Mouse (Mus musculus): ENCODE measurements around the gene Phgdh. TPM values are rescaled to one million over a fixed set of nuclear protein-coding genes. Genes with fewer than 3 reads are reported as not detected.

Phgdh gene
- polyA plus RNA-seq, 1 experiment from 2014 or later: 206 TPM

DNA sequence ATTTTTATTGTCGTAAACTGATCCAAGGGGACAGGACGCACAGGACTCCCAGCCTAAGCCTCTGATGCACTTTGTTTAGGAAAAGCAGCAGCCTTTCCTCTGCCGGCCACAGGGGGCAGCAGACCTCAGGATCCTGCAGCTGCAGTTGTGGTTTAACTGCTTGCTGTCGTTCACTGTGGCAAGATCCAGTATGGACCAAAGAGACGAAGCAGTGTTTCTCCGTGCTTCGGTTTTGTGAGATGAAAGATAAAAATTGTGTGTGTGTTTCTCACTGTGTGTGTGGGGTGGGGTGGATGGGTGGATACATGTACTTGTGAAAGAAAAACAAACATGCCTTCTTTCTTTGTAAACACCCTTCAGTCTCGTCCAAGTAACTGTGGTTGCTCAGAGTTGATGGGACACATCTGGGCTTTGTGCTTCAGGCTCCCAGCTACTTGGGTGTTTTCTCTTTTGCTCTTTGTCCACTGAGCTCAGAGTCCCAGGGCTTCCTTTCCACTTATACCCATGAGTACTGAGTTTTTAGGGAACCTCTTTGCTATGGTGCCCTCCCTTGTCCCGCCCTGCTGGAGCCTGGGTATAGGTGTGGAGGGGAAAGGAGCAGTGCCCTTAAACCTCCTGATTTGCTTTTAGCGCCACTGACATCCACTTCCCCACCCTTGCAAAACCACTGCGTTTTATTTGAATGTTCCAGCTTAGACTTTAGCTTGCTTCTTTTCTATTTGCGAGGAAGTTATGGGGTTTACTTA lies 58.7 kb downstream of the Phgdh start:
- ATAC-seq (ENCODE audit: low FRiP score, low read depth): peak; percentile 77
- no peaks in the 10 kb centered on the region for H3K36me3 ChIP-seq
- no peak overlapping the region for H3K9ac ChIP-seq
- no peak overlapping the region for H3K4me2 ChIP-seq (replicated peaks)
- 45% methylated on average over 12 of the region's 12 CpGs for WGBS
- H3K4me3 ChIP-seq: no peak overlapping the region
- no peak overlapping the region for H3K27ac ChIP-seq
- H3K9me3 ChIP-seq: no peaks in the 10 kb centered on the region
- no peaks in the 10 kb centered on the region for H3K27me3 ChIP-seq (replicated peaks)
- no peaks in the 10 kb centered on the region for H3K4me1 ChIP-seq

- no peaks in the 10 kb centered on the region for H3K4me1 ChIP-seq
- peak; percentile 49; the same call in 1 of the 2 replicates for ATAC-seq (ENCODE audit: low FRiP score, low read depth)
- H3K9me3 ChIP-seq: no peaks in the 10 kb centered on the region
- H3K4me2 ChIP-seq (replicated peaks): no peak within 1 kb of the TSS
- H3K27me3 ChIP-seq (replicated peaks): no peaks in the 10 kb centered on the region
- H3K9ac ChIP-seq: no peak within 1 kb of the TSS
- 72% methylated on average over 14 of the region's 14 CpGs for WGBS
- H3K4me3 ChIP-seq: no peak within 1 kb of the TSS
- H3K36me3 ChIP-seq: no peaks in the 10 kb centered on the region
- no peak within 1 kb of the TSS for H3K27ac ChIP-seq
These were observed 59.4 kb downstream of the Phgdh start, which contains the start of gene Hmgcs2 for GRCm38 (mm10) chr3:98280204-98280932. TSS of gene Hmgcs2 (plus strand) at chr3:98280435.

- no peaks in the 10 kb centered on the region for H3K4me1 ChIP-seq
- H3K27ac ChIP-seq: no peak overlapping the region
- H3K27me3 ChIP-seq (replicated peaks): no peaks in the 10 kb centered on the region
- no peaks in the 10 kb centered on the region for H3K9me3 ChIP-seq
- no peak for ATAC-seq (ENCODE audit: low FRiP score, low read depth)
- 49% methylated on average over 4 of the region's 4 CpGs for whole genome bisulfite sequencing
- no peak overlapping the region for H3K9ac ChIP-seq
- H3K4me2 ChIP-seq (replicated peaks): no peak overlapping the region
- H3K4me3 ChIP-seq: no peak overlapping the region
- H3K36me3 ChIP-seq: no peaks in the 10 kb centered on the region
These were observed 60.1 kb downstream of the Phgdh start for GRCm38 (mm10) chr3:98279682-98280081.

DNA sequence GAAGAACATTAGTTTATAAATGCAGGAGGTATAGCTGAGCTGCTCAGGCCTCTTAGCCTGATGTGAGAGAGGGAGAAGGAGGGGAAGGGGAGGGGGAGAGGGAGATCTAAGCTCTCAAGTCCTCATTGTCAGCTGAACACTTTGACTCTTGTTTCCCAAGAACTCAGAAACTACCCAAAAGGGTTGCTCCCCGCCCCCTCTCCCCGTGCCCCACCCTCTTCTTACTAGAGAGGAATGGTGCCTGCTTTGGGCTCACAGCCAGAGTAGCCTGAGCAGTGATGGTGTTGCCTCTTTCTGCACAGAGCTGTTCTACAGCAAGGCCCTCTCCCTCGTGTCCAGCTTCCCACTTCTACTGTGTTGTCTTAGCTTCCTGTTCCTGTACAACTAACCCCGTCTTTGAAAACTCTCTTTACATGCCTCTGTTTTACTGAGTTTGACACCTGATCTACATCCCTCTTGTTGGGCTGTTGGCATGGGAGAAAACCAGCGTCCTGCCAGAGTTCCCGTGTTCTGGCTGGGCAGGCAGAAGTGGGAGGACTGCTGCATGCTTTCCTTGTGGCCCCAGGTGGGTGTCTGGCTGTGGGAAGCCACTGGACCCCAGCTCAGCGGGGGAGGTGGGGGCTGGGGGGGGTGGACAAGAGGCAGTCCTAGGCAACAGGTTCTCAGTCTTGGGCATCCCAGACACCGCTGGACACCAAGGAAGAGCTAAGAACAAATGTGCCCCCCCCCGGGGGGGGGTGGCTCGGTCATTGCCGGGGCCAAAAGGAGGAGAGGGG lies 66.0 kb downstream of the Phgdh start:
- Histone ChIP-seq H3K4me1 (no peaks in the 10 kb centered on the region), H3K9me3 (no peaks in the 10 kb centered on the region), H3K4me2 (replicated peaks) (no peak overlapping the region), H3K4me3 (no peak overlapping the region), H3K27ac (no peak overlapping the region), H3K9ac (no peak overlapping the region), H3K27me3 (replicated peaks) (no peaks in the 10 kb centered on the region), H3K36me3 (no peaks in the 10 kb centered on the region)
- no peak for ATAC-seq (ENCODE audit: low FRiP score, low read depth)
- 65% methylated on average over 11 of the region's 11 CpGs for WGBS

GRCm38 (mm10) chr3:98267249-98267651 lies 72.5 kb downstream of the Phgdh start:
- 28% methylated on average over 6 of the region's 6 CpGs for WGBS

More at GRCm38 (mm10) chr3:98267249-98267651, 72.5 kb downstream of the Phgdh start:
- H3K9me3 ChIP-seq: no peaks in the 10 kb centered on the region
- H3K4me3 ChIP-seq: no peak overlapping the region
- no peaks in the 10 kb centered on the region for H3K4me1 ChIP-seq
- H3K27me3 ChIP-seq (replicated peaks): no peaks in the 10 kb centered on the region
- no peak overlapping the region for H3K9ac ChIP-seq
- no peak for ATAC-seq (ENCODE audit: low FRiP score, low read depth)
- no peaks in the 10 kb centered on the region for H3K36me3 ChIP-seq
- no peak overlapping the region for H3K27ac ChIP-seq
- H3K4me2 ChIP-seq (replicated peaks): no peak overlapping the region

Other genes starting within 250 kb of the Phgdh start
- not detected in 2 replicates for gene Adam30, start 179.4 kb downstream of the Phgdh start, polyA plus RNA-seq (2016; fragmentation: Nextera tagmentation; extraction: Ambion mirVana)
- not detected in 2 replicates for gene Reg4, start 117.8 kb downstream of the Phgdh start, polyA plus RNA-seq (2016; fragmentation: Nextera tagmentation; extraction: Ambion mirVana)
- gene Hmgcs2, start 59.6 kb downstream of the Phgdh start, polyA plus RNA-seq (2016; fragmentation: Nextera tagmentation; extraction: Ambion mirVana): 2.3 and 3.2 TPM in 2 replicates
- gene Zfp697, start 42.5 kb upstream of the Phgdh start, polyA plus RNA-seq (2016; fragmentation: Nextera tagmentation; extraction: Ambion mirVana): 11.8 and 12.3 TPM in 2 replicates
- gene Gm4450, start 117.1 kb upstream of the Phgdh start, polyA plus RNA-seq (2016; fragmentation: Nextera tagmentation; extraction: Ambion mirVana): not detected in 2 replicates
- not detected in 2 replicates for gene Hsd3b4, start 170.5 kb upstream of the Phgdh start, polyA plus RNA-seq (2016; fragmentation: Nextera tagmentation; extraction: Ambion mirVana)
- gene Gm10681, start 248.8 kb upstream of the Phgdh start, polyA plus RNA-seq (2016; fragmentation: Nextera tagmentation; extraction: Ambion mirVana): not detected in 2 replicates

Data from neural tube, embryonic 12.5 days (tissue).